28 mouse cellular contexts compared by ENCODE assay signal in genomic region chr14:76128174-76128573, GRCm38 (mm10).
"Had no signal": no experiment of that assay in that cellular context is flagged by ENCODE, and none has a peak within 500 bp of the region (broad histone marks: within the 10 kb centered on the region; RNA-seq: fewer than 3 reads in every experiment).

No protein-coding gene starts in this region.

- H3K4me3 ChIP-seq: limb, embryonic 10.5 days; limb, embryonic 12.5 days; limb, embryonic 13.5 days; limb, embryonic 15.5 days; liver, embryonic 12.5 days; liver, embryonic 13.5 days; liver, embryonic 15.5 days; lung, embryonic 15.5 days; megakaryocyte, embryonic 14.5 days; midbrain, embryonic 10.5 days; midbrain, embryonic 12.5 days; midbrain, embryonic 13.5 days; midbrain, embryonic 15.5 days; myocyte; neural tube, embryonic 12.5 days had no signal

- DNase-seq: left cerebral cortex, postnatal 4 days; liver; liver, embryonic 13.5 days; liver, postnatal 0 days; lung, adult 18-20 months; lung, adult 2 months; lung, embryonic 14.5 days; lung, postnatal 10 days; lung, postnatal 14 days; lung, postnatal 36 days; lung, postnatal 4 days; midbrain, embryonic 14.5 days had no signal

- H3K9ac ChIP-seq: limb, embryonic 12.5 days; limb, embryonic 13.5 days; limb, embryonic 15.5 days; liver, embryonic 12.5 days; liver, embryonic 13.5 days; liver, embryonic 14.5 days; liver, embryonic 15.5 days; liver, postnatal 0 days; lung, embryonic 14.5 days; lung, embryonic 15.5 days; midbrain, embryonic 12.5 days; midbrain, embryonic 13.5 days; midbrain, embryonic 15.5 days; neural tube, embryonic 12.5 days had no signal

- H3K4me1 ChIP-seq: limb, embryonic 10.5 days; limb, embryonic 12.5 days; limb, embryonic 13.5 days; limb, embryonic 15.5 days; liver, embryonic 12.5 days; liver, embryonic 13.5 days; liver, embryonic 15.5 days; lung, embryonic 15.5 days; midbrain, embryonic 10.5 days; midbrain, embryonic 12.5 days; midbrain, embryonic 13.5 days; midbrain, embryonic 15.5 days; neural tube, embryonic 12.5 days had no signal

- H3K27ac ChIP-seq: limb, embryonic 10.5 days; limb, embryonic 12.5 days; limb, embryonic 13.5 days; limb, embryonic 15.5 days; liver, embryonic 12.5 days; liver, embryonic 13.5 days; liver, embryonic 14.5 days; liver, embryonic 15.5 days; lung, embryonic 15.5 days; macrophage; midbrain, embryonic 10.5 days; midbrain, embryonic 12.5 days; midbrain, embryonic 13.5 days; midbrain, embryonic 15.5 days; neural tube, embryonic 12.5 days had no signal

- H3K27me3 ChIP-seq: limb, embryonic 12.5 days; limb, embryonic 13.5 days; limb, embryonic 15.5 days; liver, embryonic 12.5 days; liver, embryonic 13.5 days; liver, embryonic 15.5 days; lung, embryonic 15.5 days; megakaryocyte, embryonic 14.5 days; midbrain, embryonic 12.5 days; midbrain, embryonic 13.5 days; midbrain, embryonic 15.5 days; neural tube, embryonic 12.5 days had no signal

- H3K9me3 ChIP-seq: limb, embryonic 10.5 days; limb, embryonic 12.5 days; limb, embryonic 13.5 days; limb, embryonic 15.5 days; liver, embryonic 12.5 days; liver, embryonic 13.5 days; liver, embryonic 15.5 days; lung, embryonic 15.5 days; midbrain, embryonic 10.5 days; midbrain, embryonic 12.5 days; midbrain, embryonic 13.5 days; midbrain, embryonic 15.5 days; neural tube, embryonic 12.5 days had no signal
